Mouse (Mus musculus) lung, postnatal 14 days (tissue): ENCODE measurements around the gene Mex3a.
"Not testable (repeated sequence)": the region's sequence is repeated elsewhere in the genome, so short reads cannot be mapped to it uniquely, and the experiment has no call there.

Experiments used
- DNase-seq: peaks from one replicate; pipeline ENCODE4 v3.0.0; 2021

Gene Mex3a

GRCm38 (mm10) chr3:88572835-88573234, 40.6 kb downstream of the Mex3a start:
- DNase-seq = no peak

DNA sequence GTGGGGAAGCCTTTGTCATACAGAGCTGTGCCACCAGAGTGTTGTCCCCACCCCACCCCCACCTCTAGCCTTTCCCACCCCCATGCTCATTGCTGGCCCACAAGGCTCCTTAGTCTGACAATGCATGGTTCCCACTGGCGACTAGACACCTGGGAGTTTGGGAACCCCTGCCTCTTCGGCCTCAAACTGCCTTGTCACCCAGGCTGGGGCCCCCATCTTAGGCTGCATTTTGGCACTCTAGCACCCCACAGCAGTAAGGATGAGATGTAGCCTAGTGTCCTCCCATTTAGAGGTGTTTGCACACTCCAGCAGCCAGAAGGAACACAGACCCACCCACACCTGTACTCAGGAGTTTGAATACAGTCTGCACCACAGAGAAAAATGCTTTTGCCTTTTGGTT, 41.6 kb downstream of the Mex3a start:
- DNase-seq = no peak

DNA sequence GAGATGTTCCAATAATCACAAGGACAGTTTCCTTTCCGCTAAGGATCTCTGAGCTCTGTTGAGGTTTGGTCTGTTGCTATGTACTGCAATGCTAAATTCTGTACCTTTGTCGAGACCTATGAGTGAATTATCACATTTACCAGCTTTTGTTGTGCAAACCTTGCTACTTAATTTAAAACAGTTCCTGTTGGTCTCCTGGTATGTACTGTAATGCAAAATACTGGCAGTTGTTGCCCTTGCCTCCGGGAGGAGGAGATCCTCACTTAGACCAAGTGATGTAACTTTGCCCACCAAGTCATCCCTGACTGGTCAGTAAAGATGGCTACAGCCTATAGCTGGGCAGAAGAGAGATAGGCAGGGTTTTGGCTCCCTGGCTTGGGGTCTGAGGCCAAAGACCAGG, 43.3 kb downstream of the Mex3a start, which contains the start of gene Ssr2:
Gene Ssr2 (plus strand): TSS at position 337 of the 400 bp plus-strand sequence.
- no peak for DNase-seq

DNA sequence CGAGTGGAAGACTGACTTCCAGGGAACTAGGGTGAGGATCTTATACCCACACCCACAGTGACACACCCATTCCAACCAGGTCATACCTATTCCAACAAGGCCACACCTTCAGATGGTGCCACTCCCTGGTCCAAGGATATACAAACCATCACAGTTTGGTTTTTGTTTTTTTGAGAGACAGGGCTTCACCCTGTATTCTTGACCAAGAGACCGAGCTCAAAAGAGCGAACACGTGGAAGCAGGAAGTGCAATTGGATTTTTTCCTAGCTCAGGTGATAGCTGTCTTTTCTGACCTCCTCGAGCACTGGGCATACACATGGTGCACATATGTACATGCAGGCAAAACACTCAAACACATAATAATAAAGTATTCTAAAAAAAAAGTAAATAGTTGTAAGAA, 45.7 kb downstream of the Mex3a start:
- DNase-seq = not testable (repeated sequence)

DNA sequence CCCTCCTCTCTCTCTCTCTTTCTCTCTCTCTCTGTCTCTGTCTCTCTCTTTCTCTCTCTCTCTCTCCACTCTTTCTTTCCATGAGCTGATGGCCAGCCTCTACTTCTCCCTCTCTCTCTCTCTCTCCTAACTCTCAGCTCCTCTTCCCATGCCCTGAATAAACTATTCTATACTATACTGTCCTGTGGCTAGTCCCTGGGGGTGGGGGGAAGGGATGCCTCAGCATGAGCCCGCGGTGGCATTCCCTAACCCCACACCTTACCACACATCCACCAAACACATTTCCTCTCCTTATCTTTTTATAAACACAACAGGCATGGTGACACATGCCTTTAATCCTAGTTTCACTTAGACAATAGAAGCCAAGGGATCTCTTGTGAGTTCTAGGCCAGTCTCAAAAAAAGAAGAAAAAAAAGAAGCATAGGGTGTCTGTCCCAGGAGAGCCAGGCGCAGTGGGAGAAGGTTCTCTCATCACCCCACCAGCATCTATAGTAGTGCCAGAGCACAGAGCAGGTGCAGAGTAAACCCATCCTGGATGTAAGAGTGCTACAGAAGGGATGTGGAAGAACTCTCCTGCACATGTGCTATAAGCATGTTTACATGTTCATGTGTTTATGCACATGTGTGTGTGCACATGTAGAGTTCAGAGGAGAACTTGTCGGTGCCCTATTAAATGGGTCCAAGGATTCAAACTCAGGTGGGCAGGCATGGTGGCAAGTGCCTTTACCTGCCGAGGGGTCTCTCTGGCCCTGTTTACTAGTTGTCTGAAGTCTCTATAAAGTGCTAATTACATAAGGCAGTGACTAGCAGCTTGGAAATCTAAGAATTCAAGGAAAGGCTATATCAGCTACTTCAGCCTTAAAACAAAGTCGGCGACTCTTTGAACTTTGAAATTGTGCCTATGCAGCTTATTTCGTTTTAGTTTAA, 46.6 kb downstream of the Mex3a start:
- no peak for DNase-seq

- peak; percentile 78 for DNase-seq
Measured at GRCm38 (mm10) chr3:88579454-88580117, 47.4 kb downstream of the Mex3a start.

DNA sequence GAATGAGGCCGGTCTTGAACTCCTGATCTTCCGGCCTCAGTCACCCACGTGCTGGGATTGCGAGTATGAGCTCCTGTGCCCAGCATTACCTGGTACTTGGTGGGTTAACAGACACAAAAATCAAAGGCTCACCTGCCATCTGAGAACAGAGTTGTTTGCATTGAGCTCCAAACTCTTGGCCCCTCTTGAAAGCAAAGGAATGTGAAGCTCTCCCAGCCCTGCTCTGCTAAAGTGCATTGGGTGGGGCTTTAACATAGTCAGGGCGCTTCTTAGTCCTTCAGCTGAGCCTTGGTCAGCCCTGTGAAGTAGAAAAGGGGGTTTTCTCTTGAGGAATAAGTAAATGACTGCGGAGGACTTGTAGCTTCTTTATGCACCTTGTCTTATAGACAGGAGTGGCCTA, 53.6 kb downstream of the Mex3a start:
- no peak for DNase-seq

GRCm38 (mm10) chr3:88586640-88587039, 54.4 kb downstream of the Mex3a start:
- DNase-seq = no peak

- DNase-seq = no peak
Measured at GRCm38 (mm10) chr3:88590246-88590645, 58.1 kb downstream of the Mex3a start.
